Mouse (Mus musculus): ENCODE measurements at regions not wholly inside any gene's neighbourhood (a gene's known extent, or its start where the extent isn't known, plus 50 kb on each side); places are given as distances from the start of the nearest gene placed in this dataset.

DNA sequence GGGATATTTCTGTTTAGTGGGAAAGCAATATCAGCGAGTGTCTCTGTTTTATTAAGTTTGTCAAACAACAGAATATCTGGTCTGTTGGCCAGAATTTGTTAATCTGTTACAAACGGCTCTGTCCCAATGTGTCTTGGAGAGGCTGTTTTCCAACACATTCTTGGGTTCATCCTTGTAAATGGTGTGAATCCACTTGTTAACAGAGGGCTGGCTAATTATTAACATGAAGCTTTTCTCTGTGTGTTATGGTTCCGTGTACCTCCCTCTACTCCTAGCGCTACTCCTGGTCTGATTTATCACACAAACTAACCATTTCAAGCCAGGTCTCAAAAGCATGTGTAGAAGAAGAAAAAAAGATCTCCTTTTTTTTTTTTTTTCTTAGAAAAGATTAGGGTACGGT, 60.4 kb downstream of the Pou3f3 start:
- Histone ChIP-seq H3K27ac (replicated peaks) (no peak overlapping the region), H3K4me1 (replicated peaks) (no peaks in the 10 kb centered on the region), H3K4me2 (no peak overlapping the region), H3K4me3 (no peak overlapping the region), H3K9me3 (no peaks in the 10 kb centered on the region), H3K36me3 (no peaks in the 10 kb centered on the region), H3K27me3 (no peaks in the 10 kb centered on the region), H3K9ac (no peak overlapping the region)
- ATAC-seq (ENCODE audit: low read depth): no peak
- 47% methylated on average over 5 of the region's 5 CpGs for WGBS

- Histone ChIP-seq H3K9me3 (no peaks in the 10 kb centered on the region), H3K4me1 (replicated peaks) (no peaks in the 10 kb centered on the region), H3K4me3 (no peak overlapping the region), H3K27me3 (no peaks in the 10 kb centered on the region), H3K4me2 (no peak overlapping the region), H3K27ac (replicated peaks) (no peak overlapping the region), H3K9ac (no peak overlapping the region), H3K36me3 (no peaks in the 10 kb centered on the region)
- no peak for ATAC-seq (ENCODE audit: low read depth)
Observed at GRCm38 (mm10) chr1:42756497-42756896, 60.9 kb downstream of the Pou3f3 start.

GRCm38 (mm10) chr1:42763447-42763846, 67.9 kb downstream of the Pou3f3 start:
- H3K9me3 ChIP-seq: no peaks in the 10 kb centered on the region
- H3K27me3 ChIP-seq: no peaks in the 10 kb centered on the region
- no peak overlapping the region for H3K9ac ChIP-seq
- H3K4me2 ChIP-seq: no peak overlapping the region
- 84% methylated on average over 2 of the region's 2 CpGs for WGBS
- no peak overlapping the region for H3K4me3 ChIP-seq
- no peak overlapping the region for H3K27ac ChIP-seq (replicated peaks)
- no peaks in the 10 kb centered on the region for H3K36me3 ChIP-seq
- ATAC-seq (ENCODE audit: low read depth): no peak
- no peaks in the 10 kb centered on the region for H3K4me1 ChIP-seq (replicated peaks)

DNA sequence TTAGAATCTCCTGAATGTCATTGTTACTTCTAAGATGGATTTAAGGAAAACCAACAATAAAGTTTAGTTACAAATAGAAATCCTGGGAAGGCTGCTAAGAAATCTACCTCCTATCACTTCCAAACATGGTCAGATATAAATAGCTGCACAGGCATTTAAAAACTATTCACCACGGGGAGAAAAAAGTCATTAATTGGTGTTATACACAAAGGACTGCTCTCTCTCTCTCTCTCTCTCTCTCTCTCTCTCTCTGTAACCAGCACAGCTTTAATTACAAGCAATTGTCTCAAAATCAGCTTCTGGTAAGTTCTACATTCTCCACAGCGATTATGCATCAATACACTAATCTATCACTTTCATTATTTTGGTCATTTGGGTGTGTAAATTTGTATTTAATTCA, 68.5 kb downstream of the Pou3f3 start:
- no peaks in the 10 kb centered on the region for H3K27me3 ChIP-seq
- no peaks in the 10 kb centered on the region for H3K4me1 ChIP-seq (replicated peaks)
- H3K4me2 ChIP-seq: no peak overlapping the region
- WGBS: 50% methylated on average over 2 of the region's 2 CpGs
- H3K4me3 ChIP-seq: no peak overlapping the region
- no peaks in the 10 kb centered on the region for H3K36me3 ChIP-seq
- no peak for ATAC-seq (ENCODE audit: low read depth)
- no peaks in the 10 kb centered on the region for H3K9me3 ChIP-seq
- H3K27ac ChIP-seq (replicated peaks): no peak overlapping the region
- H3K9ac ChIP-seq: no peak overlapping the region

GRCm38 (mm10) chr1:42770085-42770484, 74.5 kb downstream of the Pou3f3 start:
- WGBS: 87% methylated on average over 9 of the region's 9 CpGs
- H3K9me3 ChIP-seq: no peaks in the 10 kb centered on the region
- no peak overlapping the region for H3K4me2 ChIP-seq
- H3K36me3 ChIP-seq: no peaks in the 10 kb centered on the region
- no peak for ATAC-seq (ENCODE audit: low read depth)
- no peaks in the 10 kb centered on the region for H3K4me1 ChIP-seq (replicated peaks)
- H3K27me3 ChIP-seq: no peaks in the 10 kb centered on the region
- no peak overlapping the region for H3K9ac ChIP-seq
- H3K4me3 ChIP-seq: no peak overlapping the region
- H3K27ac ChIP-seq (replicated peaks): no peak overlapping the region

DNA sequence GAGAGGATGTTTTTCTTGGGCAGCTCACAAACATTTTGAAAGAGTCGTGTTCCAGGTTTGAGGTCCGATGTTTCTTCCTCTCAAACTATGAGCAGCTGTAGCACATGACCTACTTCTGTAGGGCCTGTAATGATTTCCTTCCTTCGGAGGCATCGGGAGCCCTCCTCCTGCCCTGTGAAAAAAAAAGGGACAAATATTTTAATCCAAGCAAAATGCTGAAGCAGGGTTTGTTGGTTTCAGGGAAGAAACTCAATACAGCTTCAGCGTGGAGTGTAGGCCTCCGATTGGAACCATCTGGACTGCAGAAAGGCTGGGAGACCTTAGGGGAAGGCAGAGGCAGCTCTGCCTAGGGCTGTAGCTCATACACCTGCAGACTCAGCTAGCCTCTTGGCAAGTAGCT, 76.4 kb downstream of the Pou3f3 start:
- WGBS: 78% methylated on average over 6 of the region's 6 CpGs
- ATAC-seq (ENCODE audit: low read depth): no peak
- Histone ChIP-seq H3K4me3 (no peak overlapping the region), H3K9me3 (no peaks in the 10 kb centered on the region), H3K4me2 (no peak overlapping the region), H3K9ac (no peak overlapping the region), H3K36me3 (no peaks in the 10 kb centered on the region), H3K4me1 (replicated peaks) (no peaks in the 10 kb centered on the region), H3K27ac (replicated peaks) (no peak overlapping the region), H3K27me3 (no peaks in the 10 kb centered on the region)

DNA sequence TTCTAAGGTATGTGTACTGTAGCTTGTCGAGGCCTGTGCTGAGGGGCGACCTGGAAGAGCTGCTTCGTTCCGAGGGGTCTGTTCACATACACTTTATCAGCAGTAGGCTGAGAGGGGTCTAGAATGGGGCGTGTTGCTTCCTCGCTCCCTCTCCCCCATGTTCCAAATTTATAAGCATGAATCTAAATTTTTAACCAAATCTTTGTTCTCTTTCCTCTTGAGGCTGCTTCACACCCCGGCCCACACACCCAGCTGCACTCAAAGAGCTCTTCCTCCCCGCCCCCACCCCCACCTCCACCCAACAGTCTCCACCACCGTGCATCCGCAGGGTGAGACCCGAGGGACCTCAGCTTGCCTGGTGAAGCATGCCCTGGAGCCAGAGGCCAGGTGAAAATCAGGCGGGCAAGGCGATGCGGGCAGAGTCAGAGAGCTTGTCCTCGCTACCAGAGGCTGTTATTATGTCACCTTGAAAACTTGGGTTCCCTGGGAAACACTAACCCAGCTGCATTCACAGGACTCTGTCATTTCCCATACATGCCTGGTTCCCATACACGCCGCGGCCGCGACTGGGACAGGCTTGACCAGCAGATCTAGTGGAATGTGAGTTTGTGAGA, 77.1 kb upstream of the Mrps9 start:
- ATAC-seq (ENCODE audit: low read depth): no peak

DNA sequence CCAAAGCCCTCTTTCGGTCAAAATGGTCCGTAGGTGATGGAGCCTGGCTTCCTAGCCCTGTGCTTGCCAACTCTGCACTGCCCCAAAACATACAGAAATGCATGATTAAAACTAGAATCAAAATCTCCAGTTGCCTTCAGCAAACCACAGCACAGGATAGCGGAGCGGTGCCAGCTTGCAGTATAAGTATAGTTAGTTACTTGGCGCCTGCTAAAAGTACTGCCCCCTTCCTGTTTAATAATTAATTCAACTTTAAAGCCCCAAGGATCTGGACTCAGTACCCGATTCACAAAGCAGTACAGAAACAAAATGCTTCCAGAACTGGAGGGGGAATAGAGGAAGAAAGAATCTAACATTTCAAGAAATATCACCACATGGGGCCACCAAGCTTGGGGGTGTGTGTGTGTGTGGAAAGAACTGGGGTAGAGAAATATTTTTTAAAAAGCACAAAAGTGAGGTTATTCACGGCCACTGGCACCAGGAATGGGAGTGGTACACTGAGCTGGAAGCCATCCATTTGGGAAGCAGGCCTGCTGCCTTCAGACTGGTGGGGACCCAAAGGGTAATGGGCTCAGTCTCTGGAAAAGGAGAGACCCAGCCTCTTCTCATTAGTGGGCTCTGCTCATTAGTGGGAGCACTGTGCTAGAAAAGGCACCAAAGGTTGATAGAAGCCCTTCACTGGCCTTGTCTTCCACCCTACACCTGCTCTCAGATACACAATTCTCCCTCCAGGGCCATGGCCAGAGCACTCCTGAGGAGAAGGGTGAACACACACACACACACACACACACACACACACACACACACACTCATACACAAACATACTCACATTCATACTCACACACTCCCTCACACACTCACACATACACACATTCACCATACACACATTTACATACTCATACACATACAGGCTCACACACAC, 75.8 kb upstream of the Mrps9 start:
- H3K27me3 ChIP-seq: no peaks in the 10 kb centered on the region
- H3K36me3 ChIP-seq: no peaks in the 10 kb centered on the region
- peaks cover 2% of the 10 kb centered on the region; the same call in 1 of the 2 replicates for H3K4me1 ChIP-seq (replicated peaks)
- H3K4me2 ChIP-seq: no peak overlapping the region
- no peak overlapping the region for H3K27ac ChIP-seq (replicated peaks)
- no peak for ATAC-seq (ENCODE audit: low read depth)
- no peak overlapping the region for H3K9ac ChIP-seq
- 82% methylated on average over 7 of the region's 7 CpGs for WGBS
- no peaks in the 10 kb centered on the region for H3K9me3 ChIP-seq
- H3K4me3 ChIP-seq: no peak overlapping the region

More for the DNA sequence above, 77.1 kb upstream of the Mrps9 start:
- Histone ChIP-seq H3K27me3 (no peaks in the 10 kb centered on the region), H3K27ac (replicated peaks) (no peak overlapping the region), H3K4me2 (no peak overlapping the region), H3K4me1 (replicated peaks) (no peaks in the 10 kb centered on the region), H3K9me3 (no peaks in the 10 kb centered on the region), H3K4me3 (no peak overlapping the region), H3K36me3 (no peaks in the 10 kb centered on the region), H3K9ac (no peak overlapping the region)
- WGBS: 70% methylated on average over 20 of the region's 20 CpGs

- Histone ChIP-seq H3K4me1 (replicated peaks) (peaks cover 9% of the 10 kb centered on the region; the same call in 1 of the 2 replicates), H3K4me2 (no peak overlapping the region), H3K4me3 (no peak overlapping the region), H3K9ac (no peak overlapping the region), H3K9me3 (no peaks in the 10 kb centered on the region), H3K36me3 (no peaks in the 10 kb centered on the region), H3K27ac (replicated peaks) (no peak overlapping the region), H3K27me3 (no peaks in the 10 kb centered on the region)
- 82% methylated on average over 2 of the region's 2 CpGs for WGBS
- ATAC-seq (ENCODE audit: low read depth): no peak
Observed at GRCm38 (mm10) chr1:42775893-42776287, 75.1 kb upstream of the Mrps9 start.

GRCm38 (mm10) chr1:42777416-42777815, 73.6 kb upstream of the Mrps9 start:
- no peak overlapping the region for H3K4me3 ChIP-seq
- H3K4me2 ChIP-seq: no peak overlapping the region
- H3K27ac ChIP-seq (replicated peaks): no peak overlapping the region
- WGBS: 90% methylated on average over 1 of the region's 1 CpGs
- no peak overlapping the region for H3K9ac ChIP-seq
- no peaks in the 10 kb centered on the region for H3K36me3 ChIP-seq
- no peaks in the 10 kb centered on the region for H3K27me3 ChIP-seq
- no peak for ATAC-seq (ENCODE audit: low read depth)
- H3K9me3 ChIP-seq: no peaks in the 10 kb centered on the region
- peaks cover 21% of the 10 kb centered on the region; the same call in 1 of the 2 replicates for H3K4me1 ChIP-seq (replicated peaks)

DNA sequence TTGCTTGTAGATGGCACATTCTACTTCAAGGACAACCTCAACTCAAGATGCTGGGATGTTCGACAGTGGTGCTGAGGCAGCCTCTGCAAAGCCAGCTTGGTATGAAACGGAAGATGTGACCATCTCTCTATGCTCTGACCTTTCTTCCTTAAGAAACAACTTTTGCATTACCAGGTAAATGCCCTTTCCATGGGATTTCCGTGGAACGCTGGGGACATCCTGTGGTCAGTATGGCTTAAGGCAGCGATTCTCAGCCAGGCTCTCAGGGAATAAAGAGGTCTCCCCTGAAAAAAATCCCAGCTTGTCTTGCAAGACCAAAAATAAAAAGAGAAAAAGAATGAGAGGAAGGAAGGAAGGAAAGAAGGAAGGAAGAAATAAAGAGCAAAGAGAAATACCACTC, 71.3 kb upstream of the Mrps9 start:
- Histone ChIP-seq H3K4me1 (replicated peaks) (peaks cover 28% of the 10 kb centered on the region), H3K9me3 (no peaks in the 10 kb centered on the region), H3K27me3 (no peaks in the 10 kb centered on the region), H3K9ac (no peak overlapping the region), H3K4me2 (no peak overlapping the region), H3K4me3 (no peak overlapping the region), H3K36me3 (no peaks in the 10 kb centered on the region), H3K27ac (replicated peaks) (no peak overlapping the region)
- WGBS: 47% methylated on average over 5 of the region's 5 CpGs
- no peak for ATAC-seq (ENCODE audit: low read depth)

- H3K36me3 ChIP-seq: no peaks in the 10 kb centered on the region
- H3K27ac ChIP-seq (replicated peaks): no peak overlapping the region
- no peaks in the 10 kb centered on the region for H3K9me3 ChIP-seq
- H3K9ac ChIP-seq: no peak overlapping the region
- 0 out of 2 replicates have a peak overlapping the region, but pooled peaks have one; percentile 18 for H3K4me2 ChIP-seq
- H3K27me3 ChIP-seq: no peaks in the 10 kb centered on the region
- peaks cover 28% of the 10 kb centered on the region for H3K4me1 ChIP-seq (replicated peaks)
- ATAC-seq (ENCODE audit: low read depth): no peak
- 52% methylated on average over 15 of the region's 15 CpGs for WGBS
- H3K4me3 ChIP-seq: no peak overlapping the region
Observed at GRCm38 (mm10) chr1:42780266-42780665, 70.8 kb upstream of the Mrps9 start.
